In the genomic region with DNA sequence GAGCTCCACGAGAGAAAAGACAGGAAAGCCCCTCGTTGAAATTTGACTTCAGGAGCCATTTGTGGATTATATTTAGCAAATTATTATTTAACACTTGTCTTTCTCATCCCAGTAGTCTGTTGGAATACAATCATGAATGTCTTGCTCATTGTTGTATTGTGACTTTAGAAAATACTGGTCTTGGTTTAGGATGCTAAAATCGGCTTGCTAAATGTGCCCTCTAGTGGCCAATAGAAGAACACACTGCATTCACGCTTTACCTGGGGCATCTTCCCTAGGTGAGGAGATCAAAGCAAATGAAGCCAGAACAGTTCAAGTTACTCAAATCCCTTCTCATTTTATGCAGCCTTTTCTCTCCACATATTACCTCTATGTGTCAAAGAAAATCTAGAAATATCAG, we compare ENCODE assay signal across 8 mouse cellular contexts. TPM values are rescaled to one million over a fixed set of nuclear protein-coding genes. Genes with fewer than 3 reads are reported as not detected.
DNase-seq lines count a peak whose midpoint lies in the region; ATAC-seq lines count a peak whose summit lies in the region.
"Had no signal": no experiment of that assay in that cellular context is flagged by ENCODE, and none has a peak within 500 bp of the region (broad histone marks: within the 10 kb centered on the region; RNA-seq: fewer than 3 reads in every experiment).

No protein-coding gene starts in this region.

- H3K27me3 ChIP-seq in neural tube, embryonic 15.5 days (replicated peaks) = no peaks in the 10 kb centered on the region

- 47% methylated on average over 4 of the region's 4 CpGs for WGBS in neural tube, embryonic 15.5 days

- H3K9ac ChIP-seq in neural tube, embryonic 15.5 days (replicated peaks) = no peak overlapping the region

- H3K4me1 ChIP-seq in neural tube, embryonic 15.5 days = no peaks in the 10 kb centered on the region

- DNase-seq in kidney, postnatal 14 days = peak; percentile 5
- no peak for DNase-seq in kidney, postnatal 10 days
- DNase-seq in urinary bladder, postnatal 14 days (ENCODE audit: low spot score) = peak; percentile 5
- DNase-seq in urinary bladder, adult 2 months (ENCODE audit: low spot score) = no peak
- peak; percentile 50 for DNase-seq in embryo, embryonic 10.5 days (ENCODE audit: low spot score)
- no peak for DNase-seq in adrenal gland, postnatal 10 days

- H3K4me3 ChIP-seq in neural tube, embryonic 15.5 days (replicated peaks) = no peak overlapping the region

- no peaks in the 10 kb centered on the region for H3K9me3 ChIP-seq in neural tube, embryonic 15.5 days (replicated peaks)

- no peak for ATAC-seq in neural tube, embryonic 15.5 days (ENCODE audit: low FRiP score)

- no peak overlapping the region for H3K27ac ChIP-seq in neural tube, embryonic 15.5 days (replicated peaks)

- no peaks in the 10 kb centered on the region for H3K36me3 ChIP-seq in neural tube, embryonic 15.5 days

- H3K4me2 ChIP-seq in neural tube, embryonic 15.5 days = no peak overlapping the region

RNA-seq across cellular contexts. Expression of a gene that starts 21.4 kb away (rescaled TPM):
- not detected in 2 replicates for polyA plus RNA-seq in urinary bladder, adult 2 months (2012; rRNA removed)
- polyA plus RNA-seq in neural tube, embryonic 15.5 days (2015; fragmentation: Nextera tagmentation; extraction: Ambion mirVana) = not detected in 2 replicates
- not detected for total RNA-seq in adrenal gland, postnatal 10 days (2021)
- total RNA-seq: heart, adult 18-20 months had no signal

RNA-seq across cellular contexts. Expression of a gene that starts 21.8 kb away (rescaled TPM):
- 0.13 TPM in 1 of 2 replicates, not detected in the other for polyA plus RNA-seq in urinary bladder, adult 2 months (2012; rRNA removed)
- 0.09 and 0.26 TPM in 2 replicates for polyA plus RNA-seq in neural tube, embryonic 15.5 days (2015; fragmentation: Nextera tagmentation; extraction: Ambion mirVana)
- not detected for total RNA-seq in adrenal gland, postnatal 10 days (2021)
- total RNA-seq: heart, adult 18-20 months had no signal

RNA-seq across cellular contexts. Expression of a gene that starts 32.5 kb away (rescaled TPM):
- not detected in 2 replicates for polyA plus RNA-seq in urinary bladder, adult 2 months (2012; rRNA removed)
- not detected in 2 replicates for polyA plus RNA-seq in neural tube, embryonic 15.5 days (2015; fragmentation: Nextera tagmentation; extraction: Ambion mirVana)
- total RNA-seq in adrenal gland, postnatal 10 days (2021) = not detected
- total RNA-seq: heart, adult 18-20 months had no signal

RNA-seq across cellular contexts. Expression of a gene that starts 45.7 kb away (rescaled TPM):
- polyA plus RNA-seq in urinary bladder, adult 2 months (2012; rRNA removed) = not detected in 2 replicates
- not detected in 2 replicates for polyA plus RNA-seq in neural tube, embryonic 15.5 days (2015; fragmentation: Nextera tagmentation; extraction: Ambion mirVana)
- total RNA-seq in adrenal gland, postnatal 10 days (2021) = not detected
- total RNA-seq: heart, adult 18-20 months had no signal

Comparison
In these comparisons a context has a peak if more than half of its experiments do, and no peak if none do; other contexts are left out.
1. DNase-seq: peak in kidney, postnatal 14 days (single experiment), urinary bladder, postnatal 14 days (single experiment) and embryo, embryonic 10.5 days (single experiment); none in kidney, postnatal 10 days (single experiment), urinary bladder, adult 2 months (single experiment) and adrenal gland, postnatal 10 days (single experiment).